Mouse (Mus musculus) lung, postnatal 0 days (tissue): ENCODE data around the gene Frmd4a. TPM values are rescaled to one million over a fixed set of nuclear protein-coding genes. Genes with fewer than 3 reads are reported as not detected.

Experiments
- ATAC-seq: fragments of 200-750 bp; cut with Nextera tagmentation; 2 replicates; pipeline ENCODE4 v1.8.0; 2017; ENCODE audit warnings: moderate library complexity
- DNase-seq: peaks from one replicate; pipeline ENCODE4 v3.0.0-alpha.2; 2016; ENCODE audit warnings: low spot score
- H3K27ac ChIP-seq: fragments of 300-500 bp; sonication (generic); 2 replicates; pipeline ENCODE4 v1.5.1; 2014; ENCODE audit warnings: antibody characterized with exemption, mild to moderate bottlenecking, low read length, mixed read lengths
- H3K27me3 ChIP-seq: fragments of 300-500 bp; sonication (generic); replicated peaks from 2 replicates; pipeline ENCODE4 v1.6.1; 2014; ENCODE audit warnings: low read length, mixed read lengths; ENCODE audit not compliant: insufficient read depth
- H3K36me3 ChIP-seq: fragments of 300-500 bp; sonication (generic); 2 replicates; pipeline ENCODE4 v1.6.1; 2014; ENCODE audit warnings: low read length, mixed read lengths; ENCODE audit not compliant: insufficient read depth
- H3K4me1 ChIP-seq: fragments of 300-500 bp; sonication (generic); 2 replicates; pipeline ENCODE4 v1.6.1; 2014; ENCODE audit warnings: antibody characterized with exemption, low read depth, low read length, mixed read lengths; ENCODE audit not compliant: insufficient read depth
- H3K4me2 ChIP-seq: fragments of 300-500 bp; sonication (generic); replicated peaks from 2 replicates; pipeline ENCODE4 v1.6.1; 2014; ENCODE audit warnings: low read depth, mild to moderate bottlenecking, low read length, moderate library complexity, mixed read lengths
- H3K4me3 ChIP-seq: fragments of 300-500 bp; sonication (generic); 2 replicates; pipeline ENCODE4 v1.5.1; 2014; ENCODE audit warnings: low read depth, low read length
- H3K9ac ChIP-seq: fragments of 300-500 bp; sonication (generic); replicated peaks from 2 replicates; pipeline ENCODE4 v1.6.1; 2014; ENCODE audit warnings: low read depth, mild to moderate bottlenecking
- H3K9me3 ChIP-seq: fragments of 300-500 bp; sonication (generic); 2 replicates; pipeline ENCODE4 v1.6.1; 2016; ENCODE audit warnings: low read length, mixed read lengths
- CTCF ChIP-seq: IDR thresholded peaks from 2 replicates; pipeline ENCODE4 v1.5.1; 2016; ENCODE audit warnings: antibody characterized with exemption, mild to moderate bottlenecking
- EP300 ChIP-seq: IDR thresholded peaks from 2 replicates; pipeline ENCODE4 v1.6.1; 2016; ENCODE audit warnings: antibody characterized with exemption, mild to moderate bottlenecking, control low read depth
- WGBS: fragments of 180-500 bp; shearing (Covaris S2); extraction: QIAGEN DNeasy Blood & Tissue Kit; methylation state at CpG from one replicate; pipeline ENCODE4 v1.1.7; 2014; 5-methylcytosine and 5-hydroxymethylcytosine counted together
- polyA plus RNA-seq: library from polyadenylated mRNA; unstranded; fragments of >200 nt; fragmentation: Nextera tagmentation; extraction: Ambion mirVana; gene quantifications from 2 replicates; pipeline ENCODE4 v1.2.1, GENCODE M21; 2015

Gene Frmd4a
- polyA plus RNA-seq, 1 experiment from 2014 or later: 15.8 TPM

DNA sequence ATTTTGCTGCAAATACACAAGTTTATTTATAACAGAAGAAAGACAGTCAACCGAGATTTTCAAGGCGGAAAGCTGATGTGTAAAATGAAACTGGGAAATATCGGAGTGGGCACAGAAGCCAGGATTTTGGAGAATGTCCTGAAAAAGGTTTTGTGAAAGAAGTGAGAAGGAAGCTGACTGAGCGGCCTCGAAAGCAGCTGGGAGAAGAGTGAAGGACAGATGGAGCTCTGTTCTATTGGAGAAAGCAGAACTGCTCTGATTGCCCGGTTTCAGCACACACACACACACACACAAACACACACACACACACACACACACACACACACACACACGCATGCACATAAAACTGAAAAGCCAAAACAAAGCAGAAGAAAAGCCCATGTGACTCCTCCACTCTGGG is 249.9 kb downstream of the Frmd4a start:
- TF ChIP-seq CTCF (no peak), EP300 (no peak)
- Histone ChIP-seq H3K4me3 (no peak overlapping the region), H3K4me2 (no peak overlapping the region), H3K9me3 (no peaks in the 10 kb centered on the region), H3K9ac (no peak overlapping the region), H3K27me3 (no peaks in the 10 kb centered on the region), H3K4me1 (no peaks in the 10 kb centered on the region), H3K36me3 (no peaks in the 10 kb centered on the region), H3K27ac (no peak overlapping the region)
- ATAC-seq (no peak), DNase-seq (no peak)
- WGBS: 79% methylated on average over 6 of the region's 7 CpGs

DNA sequence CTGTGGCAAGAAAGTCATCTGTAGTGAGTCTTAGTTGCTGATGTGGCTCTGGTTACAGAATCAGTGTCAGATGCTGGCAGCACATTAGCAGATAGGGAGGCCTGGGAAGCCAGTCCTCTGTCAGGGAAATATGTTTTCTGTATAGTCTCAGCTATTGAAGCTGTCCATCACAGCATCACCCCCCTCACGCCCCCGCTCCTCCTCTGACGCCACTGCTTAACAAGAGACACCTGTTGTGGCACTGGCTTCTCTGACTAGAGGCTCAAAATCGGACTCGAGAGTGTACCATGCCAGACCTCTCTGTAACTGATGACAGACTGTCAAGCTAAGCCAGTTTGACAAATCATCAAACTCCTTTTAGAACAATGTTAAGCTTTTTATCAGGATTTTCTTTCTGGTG is 265.3 kb downstream of the Frmd4a start:
- H3K9ac ChIP-seq: no peak overlapping the region
- H3K4me2 ChIP-seq: no peak overlapping the region
- TF ChIP-seq EP300 (no peak), CTCF (no peak)
- peak; percentile 48 for DNase-seq
- H3K4me1 ChIP-seq: peaks cover 5% of the 10 kb centered on the region; the same call in 1 of the 2 replicates
- WGBS: 27% methylated on average over 5 of the region's 5 CpGs
- H3K27me3 ChIP-seq: no peaks in the 10 kb centered on the region
- ATAC-seq: peak; percentile 78
- no peak overlapping the region for H3K4me3 ChIP-seq
- no peaks in the 10 kb centered on the region for H3K9me3 ChIP-seq
- H3K36me3 ChIP-seq: no peaks in the 10 kb centered on the region
- H3K27ac ChIP-seq: no peak overlapping the region

DNA sequence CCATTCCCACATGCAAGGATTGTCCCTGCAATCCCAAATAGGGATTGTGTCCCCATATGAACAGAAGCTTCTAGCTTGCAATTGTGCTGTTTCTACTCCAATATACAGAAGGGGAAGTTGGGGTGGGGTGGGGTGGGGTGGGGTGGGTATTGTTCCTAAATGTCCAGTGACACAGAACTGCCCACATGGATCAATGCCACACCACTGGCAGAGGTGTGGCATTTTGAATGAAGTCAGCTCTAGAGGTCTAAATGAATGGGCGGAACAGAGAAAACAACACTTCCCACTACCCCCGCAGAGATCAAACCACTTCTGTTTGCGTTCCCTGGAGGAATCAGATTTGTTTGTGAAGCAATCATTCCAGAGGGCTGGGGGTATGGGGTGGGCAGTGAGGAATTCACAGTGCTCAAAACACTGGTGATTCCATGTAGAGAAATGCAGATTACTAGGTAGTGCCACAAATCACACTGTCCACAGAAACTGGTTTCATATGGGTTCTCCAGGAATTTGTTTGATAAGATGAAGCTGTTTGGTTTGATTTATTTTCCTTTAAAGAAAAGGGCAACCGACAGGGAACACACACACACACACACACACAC is 268.3 kb downstream of the Frmd4a start:
- no peak overlapping the region for H3K4me2 ChIP-seq
- H3K4me3 ChIP-seq: no peak overlapping the region
- no peak overlapping the region for H3K9ac ChIP-seq
- TF ChIP-seq EP300 (no peak), CTCF (no peak)
- no peak for ATAC-seq
- H3K4me1 ChIP-seq: peaks cover 5% of the 10 kb centered on the region; the same call in 1 of the 2 replicates
- DNase-seq: peak; percentile 18
- H3K36me3 ChIP-seq: no peaks in the 10 kb centered on the region
- no peaks in the 10 kb centered on the region for H3K9me3 ChIP-seq
- no peak overlapping the region for H3K27ac ChIP-seq
- WGBS: 28% methylated on average over 4 of the region's 4 CpGs
- no peaks in the 10 kb centered on the region for H3K27me3 ChIP-seq

DNA sequence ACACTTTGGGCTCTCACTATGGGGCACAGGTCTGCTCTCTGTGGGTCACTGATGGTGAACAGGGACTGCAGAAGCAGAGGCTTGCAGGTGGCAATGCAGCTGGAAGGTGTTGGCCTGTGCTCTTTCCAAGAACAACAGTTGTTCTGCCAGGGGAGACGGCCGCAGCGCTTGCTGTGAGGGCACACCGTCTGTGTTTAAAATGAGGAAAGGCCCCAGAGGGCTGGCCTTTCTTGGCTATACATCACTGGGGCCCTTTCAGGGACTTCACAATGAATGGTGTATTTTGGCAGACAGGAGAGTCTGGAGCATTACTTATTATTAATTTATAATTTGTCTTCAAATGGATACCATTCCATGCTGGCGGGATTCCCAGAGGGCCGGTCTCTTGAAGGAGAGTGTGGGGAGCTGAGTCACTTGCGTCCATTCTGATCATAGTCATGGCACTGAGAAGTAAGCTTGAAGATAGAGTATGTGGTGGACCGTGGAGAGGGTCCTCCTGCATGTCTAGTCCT is 268.9 kb downstream of the Frmd4a start:
- H3K4me1 ChIP-seq: peaks cover 5% of the 10 kb centered on the region; the same call in 1 of the 2 replicates
- H3K9ac ChIP-seq: no peak overlapping the region
- no peak overlapping the region for H3K4me2 ChIP-seq
- H3K9me3 ChIP-seq: no peaks in the 10 kb centered on the region
- H3K27ac ChIP-seq: no peak overlapping the region
- ATAC-seq: peak; percentile 17; the same call in 1 of the 2 replicates
- H3K36me3 ChIP-seq: no peaks in the 10 kb centered on the region
- WGBS: 42% methylated on average over 8 of the region's 8 CpGs
- H3K27me3 ChIP-seq: no peaks in the 10 kb centered on the region
- TF ChIP-seq CTCF: no peak
- TF ChIP-seq EP300: no peak
- DNase-seq: peak; percentile 39
- no peak overlapping the region for H3K4me3 ChIP-seq

GRCm38 (mm10) chr2:4290475-4290874 is 273.0 kb downstream of the Frmd4a start:
- H3K9me3 ChIP-seq: no peaks in the 10 kb centered on the region
- no peak overlapping the region for H3K4me2 ChIP-seq
- peaks cover 5% of the 10 kb centered on the region; the same call in 1 of the 2 replicates for H3K4me1 ChIP-seq
- ATAC-seq (no peak), DNase-seq (no peak)
- 84% methylated on average over 2 of the region's 2 CpGs for WGBS
- no peaks in the 10 kb centered on the region for H3K27me3 ChIP-seq
- no peak overlapping the region for H3K4me3 ChIP-seq
- H3K27ac ChIP-seq: no peak overlapping the region
- no peak overlapping the region for H3K9ac ChIP-seq
- no peaks in the 10 kb centered on the region for H3K36me3 ChIP-seq
- no peak for TF ChIP-seq CTCF
- TF ChIP-seq EP300: no peak

GRCm38 (mm10) chr2:4291100-4291499 is 273.6 kb downstream of the Frmd4a start:
- Histone ChIP-seq H3K4me1 (peaks cover 5% of the 10 kb centered on the region; the same call in 1 of the 2 replicates), H3K9ac (no peak overlapping the region), H3K4me3 (no peak overlapping the region), H3K4me2 (no peak overlapping the region), H3K9me3 (no peaks in the 10 kb centered on the region), H3K36me3 (no peaks in the 10 kb centered on the region), H3K27me3 (no peaks in the 10 kb centered on the region), H3K27ac (no peak overlapping the region)
- 60% methylated on average over 2 of the region's 2 CpGs for WGBS
- DNase-seq (no peak), ATAC-seq (no peak)
- no peak for TF ChIP-seq EP300
- TF ChIP-seq CTCF: no peak
